Comparison of ENCODE assay signal across 16 mouse cellular contexts in genomic region chr15:83417916-83418315, GRCm38 (mm10). TPM values are rescaled to one million over a fixed set of nuclear protein-coding genes. Genes with fewer than 3 reads are reported as not detected.
DNase-seq lines count a peak whose midpoint lies in the region; ATAC-seq and TF ChIP-seq lines count a peak whose summit lies in the region.
"Had no signal": no experiment of that assay in that cellular context is flagged by ENCODE, and none has a peak within 500 bp of the region (broad histone marks: within the 10 kb centered on the region; RNA-seq: fewer than 3 reads in every experiment).

No protein-coding gene starts in this region.

- TF ChIP-seq POLR2A in kidney, adult 2 months (IDR thresholded peaks at IDR 0.05; ENCODE audit: low read depth, low read length), result no peak
- TF ChIP-seq POLR2A in bone marrow macrophage, adult 2 months (IDR thresholded peaks at IDR 0.05; ENCODE audit: borderline replicate concordance, low read depth, low read length), result no peak

- H3K79me3 ChIP-seq in C2C12 (ENCODE audit: low read depth), result peaks cover 85% of the 10 kb centered on the region

- H3K27ac ChIP-seq in heart, embryonic 10.5 days, result peak overlapping the region; percentile 69
- 0 out of 2 replicates have a peak overlapping the region, but pooled peaks have one; percentile 4 for H3K27ac ChIP-seq in kidney, adult 2 months (ENCODE audit: insufficient read depth, low read depth, low read length)
- H3K27ac ChIP-seq in bone marrow macrophage, adult 2 months (ENCODE audit: insufficient read depth, low read depth, low read length), result peak overlapping the region; percentile 0; the same call in 1 of the 2 replicates
- H3K27ac ChIP-seq in midbrain, embryonic 14.5 days (replicated peaks; ENCODE audit: low read depth, low read length), result no peak overlapping the region
- H3K27ac ChIP-seq: embryonic facial prominence, embryonic 13.5 days; hindbrain, embryonic 10.5 days had no signal

- no peak overlapping the region for H3K4me3 ChIP-seq in heart, embryonic 10.5 days
- H3K4me3 ChIP-seq in kidney, adult 2 months (ENCODE audit: insufficient read depth, low read depth, low read length), result no peak overlapping the region
- H3K4me3 ChIP-seq in C2C12 (ENCODE audit: insufficient read depth, poor library complexity, severe bottlenecking), result no peak overlapping the region
- no peak overlapping the region for H3K4me3 ChIP-seq in bone marrow macrophage, adult 2 months (ENCODE audit: insufficient read depth, low read length)
- H3K4me3 ChIP-seq in midbrain, embryonic 14.5 days (replicated peaks; ENCODE audit: low read depth, low read length), result no peak overlapping the region
- H3K4me3 ChIP-seq: embryonic facial prominence, embryonic 13.5 days; hindbrain, embryonic 10.5 days had no signal

- H3K9ac ChIP-seq in midbrain, embryonic 14.5 days (replicated peaks; ENCODE audit: low read length), result no peak overlapping the region
- H3K9ac ChIP-seq: embryonic facial prominence, embryonic 13.5 days had no signal

- intact Hi-C loops in heart, postnatal 25 days (cut with DNase I), result no loop called here

- no peak for DNase-seq in heart, embryonic 10.5 days (ENCODE audit: low spot score)
- no peak for DNase-seq in heart, postnatal 25 days (ENCODE audit: low spot score)
- DNase-seq in kidney, adult 2 months, result no peak
- no peak for DNase-seq in kidney, adult 18-20 months
- no peak for DNase-seq in midbrain, embryonic 14.5 days
- no peak for DNase-seq in left cerebral cortex, adult 11 months (ENCODE audit: low spot score)
- DNase-seq: cerebellum, adult 8-10 months; kidney, adult 8-10 months; kidney, postnatal 25 days; thymus, postnatal 14 days had no signal

- TF ChIP-seq CTCF in kidney, adult 2 months (conservative IDR thresholded peaks at IDR 0.05; ENCODE audit: insufficient read depth, insufficient read length, low read depth, low read length), result no peak
- no peak for TF ChIP-seq CTCF in C2C12 (IDR thresholded peaks at IDR 0.05; ENCODE audit: control insufficient read depth, insufficient read depth, insufficient read length)
- no peak for TF ChIP-seq CTCF in bone marrow macrophage, adult 2 months (IDR thresholded peaks at IDR 0.05; ENCODE audit: low read depth, low read length)

- no peaks in the 10 kb centered on the region for H3K9me3 ChIP-seq in heart, embryonic 10.5 days
- no peaks in the 10 kb centered on the region for H3K9me3 ChIP-seq in midbrain, embryonic 14.5 days (ENCODE audit: control insufficient read depth, low read length)
- H3K9me3 ChIP-seq: embryonic facial prominence, embryonic 13.5 days; hindbrain, embryonic 10.5 days had no signal

- no peaks in the 10 kb centered on the region for H3K27me3 ChIP-seq in heart, embryonic 10.5 days (ENCODE audit: insufficient read depth, poor library complexity, severe bottlenecking)
- no peaks in the 10 kb centered on the region for H3K27me3 ChIP-seq in kidney, adult 2 months (replicated peaks; ENCODE audit: control insufficient read depth, insufficient read depth, low read length)
- H3K27me3 ChIP-seq in C2C12 (ENCODE audit: control insufficient read depth, insufficient read depth, insufficient read length), result no peaks in the 10 kb centered on the region
- H3K27me3 ChIP-seq in midbrain, embryonic 14.5 days (ENCODE audit: control insufficient read depth, insufficient read depth, low read length), result no peaks in the 10 kb centered on the region
- H3K27me3 ChIP-seq: embryonic facial prominence, embryonic 13.5 days; Patski had no signal

- H3K4me2 ChIP-seq in midbrain, embryonic 14.5 days (ENCODE audit: low read length), result no peak overlapping the region
- H3K4me2 ChIP-seq: embryonic facial prominence, embryonic 13.5 days had no signal

- peak overlapping the region; percentile 18 for H3ac ChIP-seq in C2C12 (ENCODE audit: control insufficient read depth, insufficient read length, low read depth)

- H3K79me2 ChIP-seq in C2C12 (ENCODE audit: control insufficient read depth, insufficient read depth), result peaks cover 100% of the 10 kb centered on the region

- no peaks in the 10 kb centered on the region for H3K36me3 ChIP-seq in heart, embryonic 10.5 days
- no peaks in the 10 kb centered on the region for H3K36me3 ChIP-seq in kidney, adult 2 months (ENCODE audit: control insufficient read depth, insufficient read depth, low read length)
- H3K36me3 ChIP-seq in C2C12 (ENCODE audit: control insufficient read depth, insufficient read depth), result no peaks in the 10 kb centered on the region
- H3K36me3 ChIP-seq in midbrain, embryonic 14.5 days (ENCODE audit: control insufficient read depth, insufficient read depth, low read length), result no peaks in the 10 kb centered on the region
- H3K36me3 ChIP-seq: embryonic facial prominence, embryonic 13.5 days; hindbrain, embryonic 10.5 days had no signal

- whole genome bisulfite sequencing in heart, embryonic 10.5 days, result 78% methylated on average over 6 of the region's 6 CpGs
- 88% methylated on average over 6 of the region's 6 CpGs for WGBS in kidney, adult 2 months
- 92% methylated on average over 6 of the region's 6 CpGs for WGBS in midbrain, embryonic 14.5 days

- H3K4me1 ChIP-seq in heart, embryonic 10.5 days, result peaks cover 51% of the 10 kb centered on the region
- H3K4me1 ChIP-seq in kidney, adult 2 months (ENCODE audit: control insufficient read depth, insufficient read depth, low read length), result peaks cover 20% of the 10 kb centered on the region
- H3K4me1 ChIP-seq in bone marrow macrophage, adult 2 months (ENCODE audit: control insufficient read depth, insufficient read depth, low read length), result peaks cover 40% of the 10 kb centered on the region
- H3K4me1 ChIP-seq in midbrain, embryonic 14.5 days (ENCODE audit: control insufficient read depth, insufficient read depth, low read length), result no peaks in the 10 kb centered on the region

- no peak for ATAC-seq in midbrain, embryonic 14.5 days (ENCODE audit: low FRiP score, low TSS enrichment)
- ATAC-seq: activated CD4-positive, CD25-positive, alpha-beta regulatory T cell, adult 4 months had no signal

TF ChIP-seq in C2C12, 6 proteins besides CTCF, POLR2A, EP300 and RAD21:
- TF ChIP-seq MYOG (IDR thresholded peaks at IDR 0.05; ENCODE audit: control insufficient read depth, extremely low read depth, insufficient read length) (no peak), CEBPB (IDR thresholded peaks at IDR 0.05; ENCODE audit: low read depth) (no peak), USF1 (IDR thresholded peaks at IDR 0.05; ENCODE audit: low read depth) (no peak), FOSL1 (IDR thresholded peaks at IDR 0.05; ENCODE audit: insufficient read depth, low read length, poor library complexity, severe bottlenecking) (no peak), MYOD1 (IDR thresholded peaks at IDR 0.05; ENCODE audit: control insufficient read depth, insufficient read length, low read depth) (no peak), MAX (IDR thresholded peaks at IDR 0.05) (no peak)
TF ChIP-seq in C2C12: peak in this region for 0.

RNA-seq across cellular contexts. Expression of gene Pacsin2, which starts 46.5 kb away (rescaled TPM):
- 81.9 and 82.4 TPM in 2 replicates for polyA plus RNA-seq in heart, embryonic 10.5 days (2016; fragmentation: Nextera tagmentation; extraction: Ambion mirVana)
- total RNA-seq in heart, postnatal 25 days (2021), result 100 to 1,000 TPM; 179 to 215 TPM
- 116 and 126 TPM in 2 replicates for polyA plus RNA-seq in kidney, adult 2 months (2012; rRNA removed)
- 101 TPM for polyA plus RNA-seq in C2C12 (2012; fragmentation: generic; extraction: Trizol)
- 61.4 and 63.7 TPM in 2 replicates for polyA plus RNA-seq in bone marrow macrophage, adult 2 months (2012; ENCODE audit: insufficient read depth, insufficient read length, missing spikeins)
- 14.5 and 17.7 TPM in 2 replicates for polyA plus RNA-seq in midbrain, embryonic 14.5 days (2014; fragmentation: Nextera tagmentation; extraction: Ambion mirVana)
